Mouse (Mus musculus): ENCODE data around the gene Speer4c.
"Not testable (repeated sequence)": the region's sequence is repeated elsewhere in the genome, so short reads cannot be mapped to it uniquely, and the experiment has no call there.

The Speer4c gene

DNA sequence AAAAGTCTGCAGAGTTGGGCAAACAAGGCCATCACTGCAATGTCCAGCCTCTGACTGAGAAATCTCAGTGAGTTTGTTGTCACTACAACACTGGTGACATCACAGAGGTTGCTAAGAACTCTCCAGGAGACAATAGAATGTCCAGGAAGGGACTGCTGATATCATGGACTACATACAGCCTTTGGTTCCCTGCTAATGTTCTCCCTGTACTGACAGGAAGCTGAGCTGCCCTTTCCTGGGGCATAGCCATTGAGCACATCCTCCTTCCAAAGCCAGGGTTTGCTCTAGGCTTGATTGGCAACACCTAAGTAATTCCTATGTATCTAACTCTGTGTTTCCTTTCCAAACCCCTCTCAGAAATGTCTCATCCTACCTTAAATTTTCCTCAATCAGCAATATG, at the start of gene Speer4c:
TSS of gene Speer4c (minus strand) at position 101 of the 400 bp plus-strand sequence.
- not testable (repeated sequence) for DNase-seq (ENCODE audit: low spot score in 2 of 2)

GRCm38 (mm10) chr5:15747478-15748255, 33.6 kb upstream of the Speer4c start:
- no peak for DNase-seq (ENCODE audit: low spot score in 2 of 2)

DNA sequence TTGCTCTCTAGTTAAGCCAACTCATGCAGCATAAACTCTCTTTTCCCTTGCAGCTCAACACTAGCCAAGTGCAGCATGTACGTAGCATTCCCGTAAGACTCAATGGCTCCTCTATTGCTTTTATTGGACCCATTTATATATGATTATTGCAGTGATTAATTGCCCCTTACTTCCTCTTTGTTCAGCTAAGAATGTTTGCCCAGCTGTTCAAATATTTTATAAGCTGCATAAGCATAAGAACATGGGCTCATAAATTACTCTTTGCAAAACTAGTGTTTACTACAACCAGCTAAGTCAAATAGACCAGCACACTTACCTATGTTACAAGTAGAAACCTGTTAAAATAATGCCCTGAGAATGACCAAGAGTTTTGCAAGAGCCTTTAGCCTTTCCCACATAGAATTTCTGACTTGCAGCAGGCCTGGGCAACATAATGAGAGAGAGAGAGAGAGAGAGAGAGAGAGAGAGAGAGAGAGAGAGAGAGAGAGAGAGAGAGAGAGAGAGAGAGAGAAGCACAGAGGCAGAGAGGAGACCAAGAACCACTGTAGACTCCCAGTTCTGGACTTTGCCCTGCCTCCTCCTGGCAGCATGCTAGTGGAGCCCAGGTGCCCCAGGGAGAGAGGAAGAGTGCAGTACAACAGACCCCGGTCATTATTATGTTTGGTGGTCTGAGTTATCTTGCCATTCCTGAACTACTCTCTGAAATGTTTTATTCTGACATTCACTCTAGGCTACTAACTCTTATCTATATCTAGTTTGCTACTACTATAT, 20.2 kb upstream of the Speer4c start:
- no peak for DNase-seq (ENCODE audit: low spot score in 2 of 2)

DNA sequence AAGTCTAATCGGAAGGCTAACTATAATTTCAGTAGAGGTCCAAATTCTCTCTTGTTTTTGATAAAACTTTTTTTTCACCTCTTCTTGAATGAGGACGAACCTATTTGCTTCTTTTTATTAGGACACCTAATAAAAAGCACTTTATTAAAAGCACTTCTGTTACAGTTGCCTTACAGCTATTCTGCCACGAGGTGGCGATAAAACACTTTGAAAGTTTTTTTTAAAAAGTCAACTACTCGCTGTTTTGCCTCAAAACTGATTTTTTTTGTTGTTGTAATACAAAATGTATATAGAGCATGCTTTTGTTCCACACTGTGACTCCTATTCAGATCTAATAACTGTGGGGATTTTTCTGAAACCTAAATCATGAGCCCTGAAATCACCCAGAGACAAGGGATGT, 11.2 kb downstream of the Speer4c start:
- DNase-seq (ENCODE audit: low spot score in 2 of 2) = not testable (repeated sequence)

DNA sequence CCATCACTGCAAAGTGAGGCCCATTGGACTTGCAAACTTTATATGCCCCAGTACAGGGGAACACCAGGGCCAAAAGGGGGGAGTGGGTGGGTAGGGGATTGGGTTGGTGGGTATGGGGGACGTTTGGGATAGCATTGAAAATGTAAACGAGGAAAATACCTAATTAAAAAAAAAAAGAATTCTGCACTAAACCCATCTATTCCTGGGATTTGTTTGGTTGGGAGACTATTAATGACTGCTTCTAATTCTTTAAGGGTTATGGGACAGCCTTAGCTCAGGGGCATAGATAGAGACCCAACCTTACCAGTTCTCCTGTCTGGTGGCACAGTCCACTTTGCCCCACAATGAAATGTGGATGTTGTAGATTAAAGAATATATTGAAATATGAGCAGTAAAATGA, 16.4 kb downstream of the Speer4c start:
- DNase-seq (ENCODE audit: low spot score in 2 of 2) = not testable (repeated sequence)

GRCm38 (mm10) chr5:15691849-15692248, 22.2 kb downstream of the Speer4c start:
- DNase-seq (ENCODE audit: low spot score in 2 of 2) = peak in 1 of 2 experiments; percentile 58

DNA sequence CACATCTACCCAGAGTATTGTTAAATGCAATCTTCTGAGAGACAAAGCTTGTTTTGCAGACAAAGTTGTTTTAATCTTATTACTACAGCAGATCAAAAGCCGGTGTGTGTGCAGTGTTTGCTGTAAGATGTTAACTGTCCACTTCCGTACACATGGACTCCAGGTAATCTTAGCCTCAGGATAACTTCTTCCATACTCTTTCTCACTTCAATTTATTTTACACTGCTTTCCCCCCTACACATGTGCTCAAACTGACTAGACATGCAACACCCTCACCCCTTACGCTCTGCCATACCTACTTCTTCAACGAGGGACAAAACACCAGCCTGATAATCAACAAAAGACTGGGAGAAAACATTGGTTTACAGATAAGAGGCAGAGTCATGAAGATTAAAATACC, 23.2 kb downstream of the Speer4c start:
- DNase-seq (ENCODE audit: low spot score in 2 of 2) = not testable (repeated sequence)

GRCm38 (mm10) chr5:15689659-15690213, 24.3 kb downstream of the Speer4c start:
- DNase-seq (ENCODE audit: low spot score in 2 of 2) = not testable (repeated sequence)

- not testable (repeated sequence) for DNase-seq (ENCODE audit: low spot score in 2 of 2)
Observed at GRCm38 (mm10) chr5:15688874-15689658, 25.0 kb downstream of the Speer4c start.

DNA sequence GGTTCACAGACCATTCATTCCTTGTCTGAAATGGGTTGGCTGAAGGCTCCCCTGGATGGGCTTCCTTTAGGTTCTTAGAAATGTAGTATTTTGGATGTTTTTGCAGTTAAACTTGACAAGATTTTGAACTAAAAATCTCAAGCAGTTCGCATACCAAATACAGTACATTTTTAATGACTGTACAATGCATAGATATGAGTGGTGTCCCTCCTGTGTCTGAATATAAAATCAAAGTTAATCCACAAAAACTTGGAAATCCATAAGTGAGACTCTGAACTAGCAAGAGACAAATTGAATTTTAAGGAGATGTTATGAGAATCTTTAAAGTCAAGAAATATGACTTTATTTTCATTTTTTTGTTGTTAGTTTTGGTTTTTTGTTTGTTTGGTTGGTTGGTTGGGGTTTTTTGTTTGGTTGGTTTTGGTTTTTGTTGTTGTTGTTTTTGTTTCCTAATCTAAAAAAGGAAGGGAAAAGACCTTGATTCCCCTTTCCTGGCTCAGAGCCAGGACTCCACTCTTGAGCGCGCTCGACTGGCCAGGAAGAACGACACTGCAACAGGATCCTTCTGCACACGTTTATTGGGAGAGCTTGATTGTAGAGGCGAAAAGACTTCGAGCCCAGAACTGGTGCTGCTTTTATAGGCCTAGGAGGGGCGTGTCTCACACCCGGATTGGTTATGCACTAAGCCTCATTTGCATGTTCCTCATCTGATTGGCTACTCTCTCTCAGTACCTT, 32.6 kb downstream of the Speer4c start:
- not testable (repeated sequence) for DNase-seq (ENCODE audit: low spot score in 2 of 2)

GRCm38 (mm10) chr5:15679980-15680949, 33.8 kb downstream of the Speer4c start:
- not testable (repeated sequence) for DNase-seq (ENCODE audit: low spot score in 2 of 2)

DNA sequence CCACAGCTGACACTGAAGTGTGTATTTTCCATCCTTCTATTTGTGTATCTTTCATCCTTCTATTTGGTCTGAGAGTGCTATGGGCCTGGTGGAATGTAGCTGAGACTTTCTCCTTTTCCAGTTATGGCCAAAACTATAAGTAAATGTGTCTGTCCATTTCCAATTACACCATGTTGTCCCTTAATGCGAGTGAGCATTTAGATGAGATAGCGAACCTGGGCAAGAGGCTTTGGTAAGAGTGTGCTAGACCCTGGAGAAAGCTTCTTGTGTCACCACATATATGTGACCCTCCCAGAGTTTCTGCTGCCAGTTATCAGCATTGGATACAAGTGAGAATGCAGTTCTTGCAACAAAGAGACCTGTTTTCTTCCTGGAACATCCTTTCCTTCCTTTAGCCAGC, 35.2 kb downstream of the Speer4c start:
- DNase-seq (ENCODE audit: low spot score in 2 of 2) = not testable (repeated sequence)

DNA sequence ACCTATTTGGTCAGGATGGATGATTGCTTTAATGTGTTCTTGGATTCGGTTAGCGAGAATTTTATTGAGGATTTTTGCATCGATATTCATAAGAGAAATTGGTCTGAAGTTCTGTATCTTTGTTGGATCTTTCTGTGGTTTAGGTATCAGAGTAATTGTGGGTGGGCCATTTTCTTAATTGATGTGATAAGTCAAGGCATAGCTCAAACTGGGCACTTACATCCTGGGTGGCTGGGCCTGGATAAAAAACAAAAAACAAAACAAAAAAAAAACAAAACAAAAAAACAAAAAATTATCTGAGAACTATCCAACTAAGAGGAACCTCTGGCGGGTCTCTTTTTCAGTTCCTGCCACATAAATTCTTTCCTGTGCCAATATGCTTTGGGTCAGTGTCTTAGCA, 36.3 kb downstream of the Speer4c start:
- DNase-seq (ENCODE audit: low spot score in 2 of 2) = not testable (repeated sequence)

DNA sequence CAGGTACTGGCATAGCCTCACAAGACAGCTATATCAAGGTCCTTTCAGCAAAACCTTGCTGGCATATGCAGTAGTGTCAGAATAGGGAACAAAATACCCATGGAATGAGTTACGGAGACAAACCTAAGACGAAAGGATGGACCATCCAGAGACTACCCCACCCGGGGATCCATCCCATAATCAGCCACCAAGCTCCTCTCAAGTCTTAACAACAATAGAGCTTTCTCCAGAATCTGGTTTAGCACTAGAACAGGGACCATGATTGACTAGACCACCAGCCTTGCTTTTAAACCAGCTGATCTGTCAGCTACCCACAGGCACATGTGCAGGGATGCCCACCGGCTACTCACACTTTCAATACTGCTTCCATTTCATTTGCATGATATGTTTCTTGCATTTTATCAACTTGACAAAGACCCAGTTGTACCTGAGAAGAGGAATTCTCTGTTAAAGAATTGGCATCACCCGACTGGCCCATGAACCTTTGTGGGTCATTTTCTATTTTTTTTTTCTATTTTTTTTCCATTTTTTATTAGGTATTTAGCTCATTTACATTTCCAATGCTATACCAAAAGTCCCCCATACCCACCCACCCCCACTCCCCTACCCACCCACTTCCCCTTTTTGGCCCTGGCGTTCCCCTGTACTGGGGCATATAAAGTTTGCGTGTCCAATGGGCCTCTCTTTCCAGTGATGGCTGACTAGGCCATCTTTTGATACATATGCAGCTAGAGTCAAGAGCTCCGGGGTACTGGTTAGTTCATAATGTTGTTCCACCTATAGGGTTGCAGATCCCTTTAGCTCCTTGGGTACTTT, 39.4 kb downstream of the Speer4c start:
- not testable (repeated sequence) for DNase-seq (ENCODE audit: low spot score in 2 of 2)

- not testable (repeated sequence) for DNase-seq (ENCODE audit: low spot score in 2 of 2)
Observed at GRCm38 (mm10) chr5:15673989-15674388, 40.1 kb downstream of the Speer4c start.

GRCm38 (mm10) chr5:15670789-15671188, 43.3 kb downstream of the Speer4c start:
- not testable (repeated sequence) for DNase-seq (ENCODE audit: low spot score in 2 of 2)

DNA sequence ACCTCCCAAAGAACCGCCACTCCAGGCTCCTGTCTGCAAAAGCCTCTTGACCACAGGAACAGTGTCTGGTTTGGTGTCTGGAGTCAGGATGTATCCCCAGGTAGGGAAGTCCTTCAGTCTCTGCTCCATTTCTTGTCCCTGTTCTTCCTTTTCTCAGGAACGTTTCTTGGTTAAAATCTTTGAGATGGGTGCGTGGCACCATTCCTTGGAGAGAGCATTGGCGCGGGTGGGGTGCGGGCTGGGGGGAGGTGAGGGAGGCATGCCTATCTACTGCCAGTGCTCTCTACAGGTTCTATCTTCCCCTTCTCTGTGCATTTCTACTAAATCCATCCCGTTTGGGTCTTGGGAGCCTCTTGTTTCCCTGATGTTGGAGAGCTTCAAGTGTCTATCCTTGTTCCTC, 50.2 kb downstream of the Speer4c start:
- peak in 1 of 2 experiments; percentile 58 for DNase-seq (ENCODE audit: low spot score in 2 of 2)

Data from spleen, postnatal 4 days (tissue).